ENCODE assay signal across 8 mouse cellular contexts in the genomic region with DNA sequence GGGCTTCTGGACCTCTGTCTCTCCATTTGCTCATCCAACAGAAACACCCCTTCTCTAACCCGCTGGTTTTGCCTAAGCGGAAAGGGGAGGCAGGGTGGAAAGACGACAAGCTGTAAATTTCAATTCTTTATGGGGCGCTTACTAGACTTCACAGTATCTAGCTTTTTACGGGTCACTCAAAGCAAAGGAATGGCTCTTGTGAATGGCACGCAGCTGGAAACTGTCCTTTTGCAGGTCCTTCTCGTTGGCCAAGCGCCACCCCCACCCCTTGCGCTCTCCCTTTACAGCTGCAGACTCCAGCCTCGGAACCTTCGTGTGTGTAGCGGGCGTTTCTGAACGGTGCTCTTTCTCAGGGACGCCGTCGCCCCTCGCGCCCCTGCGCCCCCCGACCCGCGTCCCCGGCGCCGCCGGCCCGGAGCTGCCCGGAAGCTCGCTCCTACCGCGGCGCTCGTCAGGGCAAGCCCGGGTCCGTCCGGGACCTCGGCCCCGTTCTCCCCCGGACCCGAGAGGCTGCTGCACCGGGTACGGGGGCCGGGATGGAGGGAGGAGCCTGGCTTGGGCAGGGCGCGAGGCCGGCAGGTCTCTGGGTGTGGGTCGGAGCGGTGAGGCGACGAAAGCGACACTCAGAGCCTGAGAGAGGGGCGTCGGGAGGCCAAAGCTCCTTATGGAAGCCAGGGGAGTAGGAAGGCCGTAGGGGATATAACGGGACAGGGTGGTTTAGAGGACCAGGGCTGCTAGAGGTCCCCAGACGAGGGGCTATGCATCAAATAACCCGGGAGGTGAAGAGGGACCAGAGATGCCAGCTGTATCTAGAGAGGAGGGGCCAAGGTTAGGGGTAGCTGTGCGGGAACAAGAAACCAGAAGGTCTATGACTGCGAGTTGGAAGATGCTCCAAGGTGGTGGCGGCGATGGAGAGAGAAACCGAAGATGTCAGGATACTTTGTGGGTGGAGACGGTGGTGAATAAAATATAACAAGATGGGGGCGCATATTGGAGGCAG. TPM values are rescaled to one million over a fixed set of nuclear protein-coding genes. Genes with fewer than 3 reads are reported as not detected.
DNase-seq lines count a peak whose midpoint lies in the region; ATAC-seq and TF ChIP-seq lines count a peak whose summit lies in the region.

A gene (plus strand): TSS at position 346 of the 1,000 bp plus-strand sequence.

- H3K4me1 ChIP-seq in hindbrain, postnatal 0 days (ENCODE audit: insufficient read depth, low read length) = peaks cover 24% of the 10 kb centered on the region
- peaks cover 61% of the 10 kb centered on the region for H3K4me1 ChIP-seq in megakaryocyte, embryonic 14.5 days

- intact Hi-C loops in left cerebral cortex, postnatal 10 days (cut with DNase I) = no loop called here

- ATAC-seq in hindbrain, postnatal 0 days = peak; percentile 89
- no peak for ATAC-seq in erythroid progenitor cell, adult 5-6 weeks (replicated peaks; ENCODE audit: low FRiP score, poor library complexity, severe bottlenecking)

- peak within 1 kb of the TSS; percentile 90 for H3K4me2 ChIP-seq in hindbrain, postnatal 0 days (ENCODE audit: low read depth, low read length)

- H3K9me3 ChIP-seq in hindbrain, postnatal 0 days (ENCODE audit: low read length) = no peaks in the 10 kb centered on the region
- H3K9me3 ChIP-seq in megakaryocyte, embryonic 14.5 days = peaks cover 12% of the 10 kb centered on the region

- H3K27ac ChIP-seq in hindbrain, postnatal 0 days = peak within 1 kb of the TSS; percentile 94

- H3K9ac ChIP-seq in hindbrain, postnatal 0 days (replicated peaks; ENCODE audit: low read length) = peak within 1 kb of the TSS; percentile 88

- no peaks in the 10 kb centered on the region for H3K36me3 ChIP-seq in hindbrain, postnatal 0 days (ENCODE audit: insufficient read depth, low read length)
- no peaks in the 10 kb centered on the region for H3K36me3 ChIP-seq in megakaryocyte, embryonic 14.5 days (replicated peaks; ENCODE audit: low read length)

- 1% methylated on average over 65 of the region's 65 CpGs for WGBS in hindbrain, postnatal 0 days

- DNase-seq in ZHBTc4 (ENCODE audit: low read depth, low spot score) = peak; percentile 84
- DNase-seq in cerebellum, postnatal 4 days (ENCODE audit: low spot score in 2 of 2) = peak; percentile 70 to 83
- DNase-seq in gastrocnemius, postnatal 10 days = peak; percentile 76
- peak; percentile 89 for DNase-seq in hindbrain, postnatal 0 days (ENCODE audit: low spot score)
- DNase-seq in left cerebral cortex, postnatal 10 days (ENCODE audit: extremely low spot score in 1 of 2, low spot score in 2 of 2) = peak in 1 of 2 experiments; percentile 88
- DNase-seq in right cerebral cortex, adult 2 months (ENCODE audit: low spot score in 2 of 2) = peak; percentile 70 to 76

- no peak for TF ChIP-seq CTCF in hindbrain, postnatal 0 days (IDR thresholded peaks at IDR 0.05; ENCODE audit: low read depth)

- peak within 1 kb of the TSS; percentile 80 for H3K4me3 ChIP-seq in hindbrain, postnatal 0 days (ENCODE audit: low read length)
- peak within 1 kb of the TSS; percentile 93 for H3K4me3 ChIP-seq in megakaryocyte, embryonic 14.5 days (replicated peaks)

- peaks cover 11% of the 10 kb centered on the region; the same call in 1 of the 2 replicates for H3K27me3 ChIP-seq in hindbrain, postnatal 0 days (ENCODE audit: insufficient read depth, low read length)
- H3K27me3 ChIP-seq in megakaryocyte, embryonic 14.5 days (replicated peaks) = peaks cover 74% of the 10 kb centered on the region

RNA-seq across cellular contexts. Expression of the gene that starts here (rescaled TPM):
- total RNA-seq in gastrocnemius, postnatal 10 days (2021) = 1 to 10 TPM; 7.3 to 10.0 TPM
- total RNA-seq in hindbrain, postnatal 0 days (2014; rRNA removed) = 69.6 and 90.7 TPM in 2 replicates
- polyA plus RNA-seq in hindbrain, postnatal 0 days (2015; fragmentation: Nextera tagmentation; extraction: Ambion mirVana) = 117 and 128 TPM in 2 replicates
- total RNA-seq in left cerebral cortex, postnatal 10 days (2021) = 10 to 100 TPM; 68.9 to 71.0 TPM
- polyA plus RNA-seq in megakaryocyte, embryonic 14.5 days (2012; ENCODE audit: insufficient read depth, low replicate concordance) = 58.5 and 224 TPM in 2 replicates
- total RNA-seq in erythroid progenitor cell, adult 5-6 weeks (2015; ENCODE audit: low replicate concordance) = not detected in 2 replicates
- total RNA-seq in erythroid progenitor cell, adult 5-6 weeks (2017; ENCODE audit: low replicate concordance) = not detected in 2 replicates

Comparison
In these comparisons a context has a peak if more than half of its experiments do, and no peak if none do; other contexts are left out.
1. RNA of the gene that starts here (total RNA-seq): 68.9 to 71.0 TPM in left cerebral cortex, postnatal 10 days, 69.6 to 90.7 TPM in hindbrain, postnatal 0 days and 7.3 to 10.0 TPM in gastrocnemius, postnatal 10 days; not detected in erythroid progenitor cell, adult 5-6 weeks; every median in the first group is over 4 times any median in the second.